Mouse (Mus musculus) CD4-positive, CD25-positive, alpha-beta regulatory T cell, adult 2 months (primary cell): ENCODE data around the gene Spag9.

ENCODE experiments used
- DNase-seq: peaks from one replicate; pipeline ENCODE4 v3.0.0-alpha.2; 2012; ENCODE audit warnings: low read depth, low spot score

Gene Spag9

GRCm38 (mm10) chr11:94130118-94131095 lies 134.5 kb downstream of the Spag9 start:
- no peak for DNase-seq

DNA sequence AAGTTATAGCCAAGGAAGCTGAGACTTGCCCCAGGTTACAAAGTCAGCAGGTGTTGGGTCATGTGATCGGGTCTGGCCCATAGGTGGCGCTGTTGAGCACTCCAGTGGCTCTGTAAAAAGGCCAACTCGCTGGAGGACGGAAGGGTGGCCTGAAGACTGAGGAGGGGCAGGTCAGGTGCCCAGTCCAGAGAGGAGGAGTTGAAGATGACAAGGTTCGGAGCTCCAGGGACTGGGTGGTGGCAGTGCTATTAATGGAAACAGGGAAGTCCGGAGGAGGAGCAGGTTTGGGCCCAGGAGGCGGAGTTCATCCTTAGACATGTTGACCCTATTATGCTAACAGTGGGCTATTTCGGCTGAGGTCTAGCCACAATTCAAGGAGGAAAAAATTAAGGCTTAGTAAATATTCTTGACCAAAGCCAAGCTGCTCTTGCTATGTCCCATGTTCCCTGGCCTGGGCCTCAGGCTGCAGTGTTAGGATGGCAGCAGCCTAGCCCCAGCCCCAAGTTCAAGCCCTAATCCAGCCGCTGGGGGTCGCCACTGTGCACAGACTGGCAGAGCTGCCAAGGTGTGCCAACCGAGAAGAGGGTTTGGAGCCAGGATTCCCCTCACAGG lies 137.6 kb downstream of the Spag9 start:
- peak; percentile 91 for DNase-seq

GRCm38 (mm10) chr11:94134076-94134838 lies 138.4 kb downstream of the Spag9 start:
- no peak for DNase-seq

- DNase-seq: no peak
Observed at GRCm38 (mm10) chr11:94135581-94136001, 139.7 kb downstream of the Spag9 start.

GRCm38 (mm10) chr11:94136656-94137055 lies 140.8 kb downstream of the Spag9 start:
- no peak for DNase-seq

- no peak for DNase-seq
Observed at GRCm38 (mm10) chr11:94137326-94138061, 141.6 kb downstream of the Spag9 start.

- DNase-seq: no peak
Observed at GRCm38 (mm10) chr11:94138411-94139231, 142.7 kb downstream of the Spag9 start.

GRCm38 (mm10) chr11:94139232-94139620 lies 143.3 kb downstream of the Spag9 start:
- no peak for DNase-seq

GRCm38 (mm10) chr11:94140540-94140939 lies 144.6 kb downstream of the Spag9 start:
- no peak for DNase-seq

DNA sequence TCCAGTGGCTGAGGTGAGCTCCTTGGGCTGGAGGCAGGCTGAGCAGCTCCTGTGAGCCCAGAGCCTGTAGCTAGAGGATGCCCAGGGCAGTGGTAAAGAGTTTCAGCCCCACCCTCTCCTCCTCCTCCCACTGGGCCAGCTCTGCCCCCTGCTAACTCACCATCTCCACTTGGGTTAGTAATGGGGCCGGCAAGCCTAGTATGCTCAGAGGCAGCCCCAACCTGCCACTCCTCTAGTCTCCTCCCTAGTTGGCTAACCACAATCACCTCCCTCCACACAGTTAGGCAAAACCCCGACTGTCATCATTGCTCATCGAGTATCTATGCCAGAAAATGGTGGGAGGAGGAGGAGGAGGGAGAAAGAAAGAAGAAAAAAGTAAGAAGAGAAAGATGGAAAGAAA lies 145.7 kb downstream of the Spag9 start:
- no peak for DNase-seq

GRCm38 (mm10) chr11:94143336-94143735 lies 147.4 kb downstream of the Spag9 start:
- no peak for DNase-seq

DNA sequence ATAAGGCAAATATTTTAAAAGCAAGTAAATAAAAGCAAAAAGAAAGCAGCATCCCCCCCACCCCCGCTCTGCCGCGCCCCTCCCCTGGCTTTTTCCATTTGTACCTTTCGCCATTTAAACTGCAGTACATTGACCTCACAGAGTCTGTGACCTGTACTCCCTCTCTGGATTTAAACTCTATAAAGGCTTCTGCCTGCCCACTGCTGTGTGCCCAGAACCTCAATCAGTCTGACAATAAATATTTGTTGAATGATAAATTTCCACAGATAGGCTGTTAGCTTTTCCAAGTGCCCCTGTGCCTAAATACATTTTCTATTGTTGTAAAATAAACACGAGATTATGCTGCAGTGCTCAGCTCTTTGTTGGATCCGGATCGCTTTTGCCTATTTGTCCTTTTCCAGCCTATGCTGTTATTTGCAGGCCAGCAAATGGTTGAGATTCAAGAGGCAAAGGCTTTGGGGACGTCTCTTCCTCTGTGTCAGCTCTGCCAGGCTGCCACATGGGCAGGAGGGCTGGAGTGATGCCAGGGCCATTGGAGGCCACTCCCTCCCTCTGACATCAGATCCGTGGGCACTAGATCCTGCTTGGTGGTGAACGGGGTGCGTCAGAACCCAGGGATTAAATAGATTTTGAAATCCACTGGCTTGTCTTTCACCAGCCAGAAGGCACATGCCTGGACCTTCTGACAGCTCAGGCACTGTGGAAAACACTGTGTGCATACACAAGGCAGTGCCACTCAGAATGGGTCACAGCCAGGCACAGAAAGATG lies 149.1 kb downstream of the Spag9 start:
- DNase-seq: no peak

DNA sequence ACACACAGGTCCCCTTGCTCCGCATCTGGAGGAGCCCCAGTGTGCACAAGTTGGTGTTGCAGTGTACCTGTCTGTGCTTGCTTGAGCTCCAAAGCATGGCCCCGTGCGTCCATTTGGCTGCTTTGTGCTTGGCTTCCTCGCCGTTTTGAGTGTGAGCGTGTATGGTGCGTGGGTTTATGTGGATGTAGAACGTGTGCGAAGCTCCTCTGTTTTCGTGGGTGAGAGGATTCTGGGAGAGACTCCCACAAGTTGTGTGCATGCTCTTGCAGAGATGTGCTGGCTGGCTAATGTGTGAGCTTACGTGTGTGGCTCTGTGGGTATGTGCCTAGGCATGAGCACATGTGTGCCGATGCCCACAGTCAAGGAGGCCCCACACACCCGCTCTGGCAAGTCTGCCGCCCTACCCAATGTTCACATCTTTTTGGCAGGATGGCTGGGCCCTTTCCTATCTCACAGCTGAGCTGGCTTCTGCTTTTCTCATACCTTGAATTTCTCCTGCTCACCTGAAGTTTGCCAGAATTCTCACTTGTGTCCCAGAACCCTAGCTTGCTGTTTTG lies 150.2 kb downstream of the Spag9 start:
- DNase-seq: no peak

DNA sequence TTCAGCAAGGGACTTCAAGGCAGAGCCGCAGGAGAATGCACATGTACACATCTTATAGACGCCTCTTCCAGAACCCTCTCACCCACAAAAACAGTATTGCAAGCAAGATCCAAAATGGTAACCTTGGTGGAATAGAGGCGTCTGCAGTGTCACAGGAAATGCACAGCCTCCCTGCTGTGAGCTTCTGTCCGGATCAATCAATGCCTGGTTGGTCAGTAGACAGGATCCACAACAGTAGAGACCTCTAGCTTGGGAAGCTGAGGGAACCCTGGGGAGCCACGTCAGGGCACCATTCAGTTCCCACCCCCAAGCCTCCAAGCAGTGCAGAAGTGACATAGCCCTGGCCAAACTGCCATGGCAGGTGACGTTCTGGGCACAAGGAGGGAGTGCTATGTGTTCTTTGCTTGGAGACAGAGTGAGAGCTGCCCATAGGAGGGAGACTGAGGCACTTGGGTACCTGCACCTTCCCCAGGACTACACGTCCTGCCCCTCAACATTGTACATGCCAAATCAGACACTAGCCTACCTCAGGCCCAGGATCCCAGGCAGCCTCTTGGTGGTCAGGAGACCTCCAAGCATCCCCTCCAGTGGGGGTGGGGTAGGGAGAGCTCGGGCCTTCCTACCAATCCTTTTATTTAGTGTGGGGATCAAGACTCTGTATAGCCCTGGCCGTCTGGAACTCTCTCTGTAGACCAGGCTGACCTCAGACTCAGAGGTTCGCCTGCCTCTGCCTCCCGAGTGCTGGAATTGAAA lies 151.0 kb downstream of the Spag9 start:
- no peak for DNase-seq

- no peak for DNase-seq
Observed at GRCm38 (mm10) chr11:94148105-94148696, 152.3 kb downstream of the Spag9 start.

DNA sequence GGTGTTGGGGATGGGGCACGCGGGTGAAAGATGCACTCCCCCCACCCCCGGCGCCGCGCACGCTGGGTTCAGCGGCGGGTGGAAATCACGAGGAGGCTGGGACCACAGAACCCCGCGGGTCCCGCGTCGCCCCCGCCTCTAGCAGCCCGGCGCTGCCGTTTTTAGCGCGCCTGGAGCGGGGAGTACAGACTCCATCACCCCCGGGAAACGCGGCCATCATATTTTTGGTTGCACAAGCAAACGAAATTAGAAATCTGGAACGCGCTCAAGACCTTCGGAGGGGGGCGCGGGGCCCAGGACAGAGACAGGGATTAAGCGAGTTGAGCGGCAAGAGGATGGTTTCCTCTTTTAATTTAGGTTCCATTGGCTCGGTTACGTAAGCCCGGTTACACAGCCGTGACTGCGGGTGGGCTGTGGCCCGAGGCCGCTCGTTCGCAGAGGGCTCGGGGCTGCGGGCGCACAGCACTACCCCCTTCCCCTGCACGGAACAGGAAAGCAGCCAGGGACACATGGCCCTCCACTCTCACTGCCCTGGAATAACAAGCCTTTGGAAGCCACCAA lies 153.1 kb downstream of the Spag9 start:
- peak; percentile 22 for DNase-seq

- peak; percentile 52 for DNase-seq
Observed at GRCm38 (mm10) chr11:94149509-94150259, 153.8 kb downstream of the Spag9 start.
